Mouse (Mus musculus): ENCODE data around the gene Chrnb1. TPM values are rescaled to one million over a fixed set of nuclear protein-coding genes. Genes with fewer than 3 reads are reported as not detected.

The Chrnb1 gene
- polyA plus RNA-seq, 1 experiment from 2014 or later = 1.7 TPM

- H3K9ac ChIP-seq (replicated peaks) = no peak overlapping the region
- H3K4me2 ChIP-seq (replicated peaks) = no peak overlapping the region
- H3K27ac ChIP-seq (replicated peaks) = no peak overlapping the region
- H3K27me3 ChIP-seq = peaks cover 16% of the 10 kb centered on the region
- ATAC-seq (ENCODE audit: low FRiP score, low read depth) = no peak
- H3K4me1 ChIP-seq = no peaks in the 10 kb centered on the region
- H3K36me3 ChIP-seq = no peaks in the 10 kb centered on the region
- no peaks in the 10 kb centered on the region for H3K9me3 ChIP-seq
- WGBS = 69% methylated on average over 5 of the region's 5 CpGs
- no peak overlapping the region for H3K4me3 ChIP-seq
Observed at GRCm38 (mm10) chr11:69789431-69789830, 6.3 kb downstream of the Chrnb1 start.

DNA sequence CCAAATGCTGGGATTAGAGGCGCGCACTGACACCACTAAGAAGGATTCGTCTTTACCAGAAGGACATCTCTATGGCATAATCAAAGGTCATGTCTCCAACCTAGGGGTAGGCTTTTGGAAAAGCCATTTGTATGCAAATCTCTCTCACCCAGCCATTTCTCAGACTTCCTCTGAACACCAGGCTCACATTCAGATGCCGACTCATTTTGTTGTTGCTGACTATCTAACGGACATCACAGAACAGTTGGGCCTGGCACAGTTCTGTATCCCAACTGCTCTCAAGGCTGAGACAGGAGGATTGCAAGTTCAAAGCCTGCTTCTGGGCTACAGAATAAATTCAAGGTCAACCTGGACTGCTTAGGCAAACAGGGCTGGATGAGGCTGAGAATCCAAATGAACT lies 8.4 kb downstream of the Chrnb1 start:
- H3K4me2 ChIP-seq (replicated peaks) = no peak overlapping the region
- 84% methylated on average over 5 of the region's 5 CpGs for WGBS
- H3K36me3 ChIP-seq = no peaks in the 10 kb centered on the region
- peaks cover 3% of the 10 kb centered on the region for H3K27me3 ChIP-seq
- no peak overlapping the region for H3K4me3 ChIP-seq
- no peak overlapping the region for H3K27ac ChIP-seq (replicated peaks)
- H3K4me1 ChIP-seq = no peaks in the 10 kb centered on the region
- no peak for ATAC-seq (ENCODE audit: low FRiP score, low read depth)
- no peaks in the 10 kb centered on the region for H3K9me3 ChIP-seq
- H3K9ac ChIP-seq (replicated peaks) = no peak overlapping the region

- Histone ChIP-seq H3K4me3 (no peak overlapping the region), H3K9me3 (no peaks in the 10 kb centered on the region), H3K4me2 (replicated peaks) (no peak overlapping the region), H3K27ac (replicated peaks) (no peak overlapping the region), H3K36me3 (no peaks in the 10 kb centered on the region), H3K27me3 (peaks cover 3% of the 10 kb centered on the region), H3K9ac (replicated peaks) (no peak overlapping the region), H3K4me1 (no peaks in the 10 kb centered on the region)
- 51% methylated on average over 15 of the region's 15 CpGs for WGBS
- no peak for ATAC-seq (ENCODE audit: low FRiP score, low read depth)
Observed at GRCm38 (mm10) chr11:69784793-69785272, 10.9 kb downstream of the Chrnb1 start.

GRCm38 (mm10) chr11:69781828-69782227 lies 13.9 kb downstream of the Chrnb1 start:
- ATAC-seq (ENCODE audit: low FRiP score, low read depth) = no peak
- Histone ChIP-seq H3K27ac (replicated peaks) (no peak overlapping the region), H3K36me3 (no peaks in the 10 kb centered on the region), H3K4me2 (replicated peaks) (no peak overlapping the region), H3K9ac (replicated peaks) (no peak overlapping the region), H3K9me3 (no peaks in the 10 kb centered on the region), H3K27me3 (peaks cover 15% of the 10 kb centered on the region), H3K4me1 (no peaks in the 10 kb centered on the region), H3K4me3 (no peak overlapping the region)
- WGBS = 58% methylated on average over 4 of the region's 4 CpGs

- WGBS = 49% methylated on average over 7 of the region's 7 CpGs
- no peaks in the 10 kb centered on the region for H3K9me3 ChIP-seq
- no peaks in the 10 kb centered on the region for H3K4me1 ChIP-seq
- H3K4me2 ChIP-seq (replicated peaks) = no peak overlapping the region
- no peak overlapping the region for H3K27ac ChIP-seq (replicated peaks)
- no peak overlapping the region for H3K9ac ChIP-seq (replicated peaks)
- 0 out of 2 replicates have a peak, but pooled peaks cover 4% of the 10 kb centered on the region for H3K36me3 ChIP-seq
- H3K4me3 ChIP-seq = no peak overlapping the region
- no peak for ATAC-seq (ENCODE audit: low FRiP score, low read depth)
- H3K27me3 ChIP-seq = peaks cover 21% of the 10 kb centered on the region
Observed at GRCm38 (mm10) chr11:69778985-69779384, 16.8 kb downstream of the Chrnb1 start.

GRCm38 (mm10) chr11:69778258-69778982 lies 17.3 kb downstream of the Chrnb1 start:
- 73% methylated on average over 23 of the region's 23 CpGs for WGBS
- Histone ChIP-seq H3K4me2 (replicated peaks) (no peak overlapping the region), H3K4me3 (no peak overlapping the region), H3K9me3 (no peaks in the 10 kb centered on the region), H3K27ac (replicated peaks) (no peak overlapping the region), H3K36me3 (0 out of 2 replicates have a peak, but pooled peaks cover 4% of the 10 kb centered on the region), H3K27me3 (peaks cover 21% of the 10 kb centered on the region), H3K4me1 (no peaks in the 10 kb centered on the region), H3K9ac (replicated peaks) (no peak overlapping the region)
- no peak for ATAC-seq (ENCODE audit: low FRiP score, low read depth)

- no peak overlapping the region for H3K4me2 ChIP-seq (replicated peaks)
- no peak overlapping the region for H3K9ac ChIP-seq (replicated peaks)
- peaks cover 21% of the 10 kb centered on the region for H3K27me3 ChIP-seq
- no peaks in the 10 kb centered on the region for H3K9me3 ChIP-seq
- H3K27ac ChIP-seq (replicated peaks) = no peak overlapping the region
- WGBS = 70% methylated on average over 24 of the region's 26 CpGs
- 0 out of 2 replicates have a peak, but pooled peaks cover 4% of the 10 kb centered on the region for H3K36me3 ChIP-seq
- ATAC-seq (ENCODE audit: low FRiP score, low read depth) = no peak
- H3K4me1 ChIP-seq = no peaks in the 10 kb centered on the region
- no peak overlapping the region for H3K4me3 ChIP-seq
Observed at GRCm38 (mm10) chr11:69777504-69778257, 18.1 kb downstream of the Chrnb1 start.

GRCm38 (mm10) chr11:69776488-69776887 lies 19.3 kb downstream of the Chrnb1 start:
- 86% methylated on average over 20 of the region's 20 CpGs for WGBS
- Histone ChIP-seq H3K4me1 (no peaks in the 10 kb centered on the region), H3K9me3 (no peaks in the 10 kb centered on the region), H3K27ac (replicated peaks) (no peak overlapping the region), H3K4me3 (no peak overlapping the region), H3K9ac (replicated peaks) (no peak overlapping the region), H3K36me3 (0 out of 2 replicates have a peak, but pooled peaks cover 4% of the 10 kb centered on the region), H3K27me3 (peaks cover 21% of the 10 kb centered on the region), H3K4me2 (replicated peaks) (no peak overlapping the region)
- no peak for ATAC-seq (ENCODE audit: low FRiP score, low read depth)

- ATAC-seq (ENCODE audit: low FRiP score, low read depth) = no peak
Observed at GRCm38 (mm10) chr11:69775716-69776115, 20.0 kb downstream of the Chrnb1 start.

DNA sequence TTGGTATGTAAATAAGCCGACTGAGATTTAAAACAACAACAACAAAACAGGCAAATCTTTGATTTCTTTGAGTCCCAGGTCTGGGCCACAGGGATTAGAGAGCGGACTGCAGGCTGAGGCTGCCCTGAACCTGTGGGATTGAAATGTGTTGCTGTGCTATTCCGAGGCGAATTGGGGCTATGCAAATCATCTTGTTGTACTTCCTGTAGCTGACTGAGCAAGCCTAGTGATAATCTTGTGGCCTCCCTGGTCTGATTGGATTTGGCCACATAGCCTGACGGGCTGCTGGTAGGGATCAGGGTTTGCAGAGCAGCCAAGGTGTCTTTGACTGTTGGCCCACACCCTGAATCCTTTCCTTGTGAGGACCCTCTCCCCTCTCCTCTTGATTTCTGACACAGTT lies 20.8 kb downstream of the Chrnb1 start:
- H3K4me3 ChIP-seq = no peak overlapping the region
- H3K27me3 ChIP-seq = peaks cover 21% of the 10 kb centered on the region
- H3K4me2 ChIP-seq (replicated peaks) = no peak overlapping the region
- H3K9ac ChIP-seq (replicated peaks) = no peak overlapping the region
- no peaks in the 10 kb centered on the region for H3K9me3 ChIP-seq
- no peaks in the 10 kb centered on the region for H3K4me1 ChIP-seq
- H3K27ac ChIP-seq (replicated peaks) = no peak overlapping the region
- H3K36me3 ChIP-seq = 0 out of 2 replicates have a peak, but pooled peaks cover 4% of the 10 kb centered on the region
- 63% methylated on average over 5 of the region's 5 CpGs for WGBS
- ATAC-seq (ENCODE audit: low FRiP score, low read depth) = no peak

More at GRCm38 (mm10) chr11:69775716-69776115, 20.0 kb downstream of the Chrnb1 start:
- peaks cover 21% of the 10 kb centered on the region for H3K27me3 ChIP-seq
- no peak overlapping the region for H3K27ac ChIP-seq (replicated peaks)
- 0 out of 2 replicates have a peak, but pooled peaks cover 4% of the 10 kb centered on the region for H3K36me3 ChIP-seq
- H3K4me3 ChIP-seq = no peak overlapping the region
- no peaks in the 10 kb centered on the region for H3K4me1 ChIP-seq
- H3K4me2 ChIP-seq (replicated peaks) = no peak overlapping the region
- H3K9me3 ChIP-seq = no peaks in the 10 kb centered on the region
- no peak overlapping the region for H3K9ac ChIP-seq (replicated peaks)
- WGBS = 68% methylated on average over 10 of the region's 10 CpGs

- H3K27ac ChIP-seq (replicated peaks) = no peak overlapping the region
Observed at GRCm38 (mm10) chr11:69767625-69767909, 28.2 kb downstream of the Chrnb1 start.

More at GRCm38 (mm10) chr11:69767625-69767909, 28.2 kb downstream of the Chrnb1 start:
- no peaks in the 10 kb centered on the region for H3K36me3 ChIP-seq
- H3K4me2 ChIP-seq (replicated peaks) = peak overlapping the region; percentile 69; the same call in 1 of the 2 replicates
- no peak overlapping the region for H3K4me3 ChIP-seq
- no peak for ATAC-seq (ENCODE audit: low FRiP score, low read depth)
- WGBS = 67% methylated on average over 4 of the region's 4 CpGs
- no peak overlapping the region for H3K9ac ChIP-seq (replicated peaks)
- H3K4me1 ChIP-seq = peaks cover 20% of the 10 kb centered on the region
- H3K9me3 ChIP-seq = no peaks in the 10 kb centered on the region
- peaks cover 8% of the 10 kb centered on the region for H3K27me3 ChIP-seq

Measured in midbrain, embryonic 12.5 days (tissue).